Mouse (Mus musculus) midbrain, embryonic 12.5 days (tissue): ENCODE measurements around the gene Znrd1. TPM values are rescaled to one million over a fixed set of nuclear protein-coding genes. Genes with fewer than 3 reads are reported as not detected.
"Not testable (repeated sequence)": the region's sequence is repeated elsewhere in the genome, so short reads cannot be mapped to it uniquely, and the experiment has no call there.

Source experiments
- ATAC-seq: fragments of 200-750 bp; cut with Nextera tagmentation; 2 replicates; pipeline ENCODE4 v1.8.0; 2017; ENCODE audit warnings: low read depth, moderate TSS enrichment, moderate library complexity; ENCODE audit not compliant: low FRiP score
- H3K27ac ChIP-seq: fragments of 300-500 bp; sonication (generic); replicated peaks from 2 replicates; pipeline ENCODE4 v1.5.1; 2016; ENCODE audit warnings: mild to moderate bottlenecking
- H3K27me3 ChIP-seq: fragments of 300-500 bp; sonication (generic); 2 replicates; pipeline ENCODE4 v1.6.1; 2016; ENCODE audit warnings: mild to moderate bottlenecking
- H3K36me3 ChIP-seq: fragments of 300-500 bp; sonication (generic); 2 replicates; pipeline ENCODE4 v1.6.1; 2016
- H3K4me1 ChIP-seq: fragments of 300-500 bp; sonication (generic); 2 replicates; pipeline ENCODE4 v1.6.1; 2016
- H3K4me2 ChIP-seq: fragments of 300-500 bp; sonication (generic); replicated peaks from 2 replicates; pipeline ENCODE4 v1.6.1; 2016; ENCODE audit warnings: mild to moderate bottlenecking, moderate library complexity
- H3K4me3 ChIP-seq: fragments of 300-500 bp; sonication (generic); 2 replicates; pipeline ENCODE4 v1.5.1; 2016; ENCODE audit warnings: mild to moderate bottlenecking
- H3K9ac ChIP-seq: fragments of 300-500 bp; sonication (generic); replicated peaks from 2 replicates; pipeline ENCODE4 v1.6.1; 2016; ENCODE audit warnings: mild to moderate bottlenecking, moderate library complexity
- H3K9me3 ChIP-seq: fragments of 300-500 bp; sonication (generic); 2 replicates; pipeline ENCODE4 v1.6.1; 2016; ENCODE audit warnings: mild to moderate bottlenecking
- WGBS: fragments of 180-500 bp; shearing (Covaris S2); methylation state at CpG from one replicate; pipeline ENCODE4 v1.1.7; 2016; 5-methylcytosine and 5-hydroxymethylcytosine counted together
- polyA plus RNA-seq: library from polyadenylated mRNA; unstranded; fragments of >200 nt; fragmentation: Nextera tagmentation; extraction: Ambion mirVana; gene quantifications from 2 replicates; pipeline ENCODE4 v1.2.1, GENCODE M21; 2016

The Znrd1 gene
- polyA plus RNA-seq, 1 experiment from 2014 or later, result 75.9 TPM

DNA sequence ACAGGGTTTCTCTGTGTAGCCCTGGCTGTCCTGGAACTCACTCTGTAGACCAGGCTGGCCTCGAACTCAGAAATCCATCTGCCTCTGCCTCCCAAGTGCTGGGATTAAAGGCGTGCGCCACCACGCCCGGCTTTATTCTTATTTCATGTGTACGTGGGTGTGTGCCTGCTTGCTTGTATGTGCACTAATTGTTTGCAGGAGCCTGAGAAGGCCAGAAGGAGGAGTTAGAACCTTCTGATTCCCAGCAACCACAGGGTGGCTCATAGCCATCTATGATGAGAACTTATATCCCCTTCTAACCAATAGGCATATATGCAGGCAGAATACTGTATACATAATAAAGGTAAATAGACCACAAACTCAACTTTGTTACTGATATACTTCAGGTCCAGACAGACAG is 32.3 kb upstream of the Znrd1 start:
- not testable (repeated sequence) for H3K9ac ChIP-seq, H3K36me3 ChIP-seq, ATAC-seq, H3K4me2 ChIP-seq, H3K4me1 ChIP-seq, H3K4me3 ChIP-seq, H3K9me3 ChIP-seq, H3K27ac ChIP-seq
- 94% methylated on average over 6 of the region's 6 CpGs for WGBS
- H3K27me3 ChIP-seq, result peaks cover 31% of the 10 kb centered on the region

DNA sequence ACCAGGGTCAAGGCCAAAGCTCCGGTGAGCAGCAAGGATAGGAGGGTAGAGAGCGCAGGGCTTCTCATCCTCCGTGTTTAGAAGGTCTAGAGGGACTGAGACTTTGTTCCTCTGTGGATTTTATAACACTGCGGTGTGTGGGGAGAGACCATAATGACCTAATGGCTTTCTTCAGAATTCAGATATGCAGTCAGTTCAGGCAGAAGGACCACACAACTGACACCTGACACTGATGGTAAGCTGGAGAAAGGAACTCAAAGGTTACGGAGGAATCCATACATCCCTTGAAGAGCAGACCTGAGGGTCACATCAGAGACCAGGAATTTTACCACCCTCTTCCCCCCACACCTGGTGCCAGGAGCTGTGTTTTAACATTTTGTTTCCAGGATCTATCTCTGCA is 31.1 kb upstream of the Znrd1 start, which contains the start of gene H2-M5:
Gene H2-M5 (minus strand): TSS at position 101 of the 400 bp plus-strand sequence.
- H3K27ac ChIP-seq, result no peak within 1 kb of the TSS
- WGBS, result 25% methylated on average over 5 of the region's 5 CpGs
- H3K9ac ChIP-seq, result no peak within 1 kb of the TSS
- no peaks in the 10 kb centered on the region for H3K36me3 ChIP-seq
- H3K9me3 ChIP-seq, result no peaks in the 10 kb centered on the region
- ATAC-seq, result no peak
- H3K4me2 ChIP-seq, result 0 out of 2 replicates have a peak within 1 kb of the TSS, but pooled peaks have one; percentile 22
- H3K27me3 ChIP-seq, result peaks cover 36% of the 10 kb centered on the region
- H3K4me1 ChIP-seq, result no peaks in the 10 kb centered on the region
- H3K4me3 ChIP-seq, result no peak within 1 kb of the TSS

DNA sequence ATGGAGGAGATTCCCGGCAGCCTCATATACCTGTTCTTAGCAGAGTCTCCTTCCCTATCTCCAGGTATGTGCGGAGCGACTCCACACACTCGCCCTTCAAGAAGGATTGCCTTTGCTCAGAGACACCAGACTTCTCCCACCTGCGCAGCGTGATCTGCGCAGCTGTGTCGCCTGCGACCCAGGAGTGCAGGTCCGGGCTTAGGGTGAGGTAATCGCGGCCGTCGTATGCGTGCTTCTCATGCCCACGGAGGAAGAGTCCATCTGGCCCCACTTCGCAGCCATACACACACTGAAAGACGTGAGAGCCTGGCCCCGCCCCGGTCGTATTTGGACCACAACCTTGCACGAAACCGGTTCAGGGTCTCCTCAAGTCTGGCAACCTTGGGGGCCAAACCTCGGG is 30.1 kb upstream of the Znrd1 start:
- H3K9ac ChIP-seq, result no peak overlapping the region
- H3K4me1 ChIP-seq, result no peaks in the 10 kb centered on the region
- H3K27ac ChIP-seq, result no peak overlapping the region
- 6% methylated on average over 24 of the region's 24 CpGs for WGBS
- 0 out of 2 replicates have a peak overlapping the region, but pooled peaks have one; percentile 22 for H3K4me2 ChIP-seq
- H3K9me3 ChIP-seq, result no peaks in the 10 kb centered on the region
- H3K36me3 ChIP-seq, result no peaks in the 10 kb centered on the region
- H3K27me3 ChIP-seq, result peaks cover 36% of the 10 kb centered on the region
- ATAC-seq, result no peak
- no peak overlapping the region for H3K4me3 ChIP-seq

DNA sequence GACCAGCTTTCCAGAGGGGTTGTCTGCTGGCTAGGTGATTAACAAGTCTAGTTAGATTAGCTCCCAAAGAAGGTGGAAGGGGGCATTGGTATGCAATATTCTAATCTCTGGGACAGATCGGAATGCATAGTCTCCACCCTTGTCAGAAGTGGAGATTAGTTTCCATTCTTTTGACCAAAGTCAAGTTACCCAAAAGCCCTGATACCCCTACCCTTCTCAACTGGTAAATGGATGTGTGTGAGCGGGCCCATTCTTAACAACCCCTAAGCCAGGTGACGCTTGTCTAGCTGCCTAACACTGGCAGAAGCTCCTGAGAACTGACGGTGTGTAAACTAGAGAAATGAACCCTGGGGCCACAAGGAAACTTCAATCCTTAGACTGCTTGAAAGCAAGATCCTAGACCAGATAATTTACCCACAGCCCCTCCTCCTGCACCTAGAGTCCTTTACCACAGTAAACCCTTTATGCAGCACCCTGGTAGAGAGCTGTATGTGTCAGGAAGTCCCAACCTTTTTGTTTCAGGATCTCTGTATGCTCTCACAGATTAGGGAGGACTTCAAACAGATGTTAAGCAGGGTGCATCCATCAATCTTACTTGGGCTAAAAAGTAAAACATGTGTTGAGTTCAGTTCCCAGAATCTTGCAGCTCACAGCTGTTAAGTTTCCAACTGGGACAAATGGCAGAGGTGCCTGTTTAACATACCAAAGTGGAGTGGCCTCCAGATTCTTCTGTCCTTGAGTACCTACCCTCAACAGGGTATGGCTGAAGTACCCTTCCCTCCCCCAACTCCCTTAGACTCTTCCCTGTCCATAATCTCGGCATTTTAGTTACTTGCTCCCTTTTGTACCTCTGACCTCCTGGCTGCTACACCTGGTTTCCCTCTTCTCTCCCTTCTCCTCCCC is 24.1 kb upstream of the Znrd1 start:
- Histone ChIP-seq H3K27ac (no peak overlapping the region), H3K27me3 (peaks cover 43% of the 10 kb centered on the region), H3K4me2 (0 out of 2 replicates have a peak overlapping the region, but pooled peaks have one; percentile 15), H3K9me3 (no peaks in the 10 kb centered on the region), H3K36me3 (no peaks in the 10 kb centered on the region), H3K9ac (no peak overlapping the region), H3K4me3 (no peak overlapping the region), H3K4me1 (peaks cover 7% of the 10 kb centered on the region; the same call in 1 of the 2 replicates)
- ATAC-seq, result no peak
- WGBS, result 29% methylated on average over 5 of the region's 5 CpGs

DNA sequence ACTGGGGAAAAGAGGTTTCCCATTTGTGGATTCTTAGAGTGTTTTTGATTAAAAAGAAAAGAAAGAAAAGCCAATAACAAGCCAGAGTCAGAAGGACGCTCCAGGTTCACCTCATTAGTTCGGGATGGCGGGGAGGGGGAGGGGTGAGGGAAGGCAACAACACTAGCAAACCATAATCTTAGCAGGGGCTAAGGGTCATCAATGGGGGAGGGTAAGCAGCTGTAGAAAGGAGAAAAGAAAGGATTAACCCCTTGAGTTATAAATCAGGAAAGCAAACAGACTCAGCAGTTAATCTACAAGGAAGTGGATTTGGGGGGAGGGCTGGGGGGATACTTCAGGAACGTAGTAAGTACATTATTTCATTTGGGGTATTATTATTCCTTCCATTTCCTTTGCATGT is 23.5 kb upstream of the Znrd1 start:
- WGBS, result 3% methylated on average over 4 of the region's 4 CpGs
- peak overlapping the region; percentile 15; the same call in 1 of the 2 replicates for H3K4me2 ChIP-seq
- no peak overlapping the region for H3K4me3 ChIP-seq
- peaks cover 39% of the 10 kb centered on the region; the same call in 1 of the 2 replicates for H3K27me3 ChIP-seq
- no peaks in the 10 kb centered on the region for H3K36me3 ChIP-seq
- ATAC-seq, result no peak
- no peaks in the 10 kb centered on the region for H3K9me3 ChIP-seq
- peaks cover 7% of the 10 kb centered on the region; the same call in 1 of the 2 replicates for H3K4me1 ChIP-seq
- no peak overlapping the region for H3K27ac ChIP-seq
- H3K9ac ChIP-seq, result no peak overlapping the region

DNA sequence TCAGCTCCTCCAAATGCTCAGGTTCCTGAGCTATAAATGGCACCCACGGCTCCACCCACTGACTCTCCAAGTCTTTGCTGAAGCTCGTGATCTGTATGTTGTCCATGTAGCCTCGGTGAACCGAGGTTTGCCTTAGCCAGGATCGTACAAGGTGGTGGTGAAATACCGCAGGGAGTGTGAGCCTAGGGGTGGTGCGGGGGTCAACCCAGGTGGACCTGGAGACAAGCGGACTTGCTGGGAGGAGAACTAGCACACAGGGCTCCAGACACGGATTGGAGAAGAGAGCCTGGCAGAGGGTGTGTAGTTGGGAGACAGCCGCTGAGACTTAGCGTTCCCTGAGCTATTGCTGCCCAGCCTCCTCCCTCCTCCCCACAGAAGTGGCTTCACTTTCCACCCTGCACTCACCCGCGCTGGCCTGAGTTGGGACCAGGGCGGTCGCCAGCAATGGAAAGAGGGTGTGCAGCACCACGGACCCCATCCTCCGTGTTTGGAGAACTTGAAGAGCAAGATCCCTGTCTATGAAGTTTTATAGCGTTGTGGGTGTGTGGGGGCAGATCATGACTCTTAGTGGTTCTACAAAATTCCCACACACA is 23.0 kb upstream of the Znrd1 start, which contains the start of gene 2410137M14Rik:
Gene 2410137M14Rik (minus strand): TSS at position 17 of the 593 bp plus-strand sequence.
- H3K27me3 ChIP-seq, result peaks cover 35% of the 10 kb centered on the region; the same call in 1 of the 2 replicates

DNA sequence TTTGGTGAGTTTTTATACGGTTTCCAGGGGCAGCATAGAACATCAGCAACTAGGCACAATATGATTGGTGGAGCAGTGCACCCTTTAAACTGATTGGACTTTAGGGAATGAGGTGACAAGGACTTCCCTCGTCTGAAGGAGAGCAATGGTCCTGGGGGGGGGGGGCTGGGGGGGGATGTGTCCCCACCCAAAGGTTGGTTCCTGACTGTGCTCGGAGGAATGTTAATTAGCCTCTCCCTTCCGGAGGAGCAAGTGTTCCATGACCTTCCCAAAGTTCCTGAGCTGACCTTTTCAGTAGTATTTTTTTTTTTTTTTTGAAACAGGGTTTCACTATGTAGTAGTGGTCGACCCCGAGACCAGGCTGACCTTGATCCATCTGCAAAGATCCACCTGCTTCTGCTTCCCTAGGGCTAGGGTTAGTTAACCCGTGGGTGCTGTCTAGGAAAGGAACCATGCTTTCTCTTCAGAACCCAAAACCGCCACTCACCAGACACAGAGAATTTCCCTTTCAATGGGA is 15.0 kb upstream of the Znrd1 start:
- Histone ChIP-seq H3K4me3 (no peak overlapping the region), H3K27me3 (peaks cover 1% of the 10 kb centered on the region; the same call in 1 of the 2 replicates), H3K9me3 (no peaks in the 10 kb centered on the region), H3K36me3 (no peaks in the 10 kb centered on the region), H3K27ac (no peak overlapping the region), H3K4me1 (no peaks in the 10 kb centered on the region), H3K9ac (no peak overlapping the region), H3K4me2 (no peak overlapping the region)
- WGBS, result 73% methylated on average over 8 of the region's 8 CpGs
- ATAC-seq, result no peak

More for the DNA sequence above, 23.0 kb upstream of the Znrd1 start, which contains the start of gene 2410137M14Rik:
- Histone ChIP-seq H3K9ac (no peak within 1 kb of the TSS), H3K4me2 (peak within 1 kb of the TSS; percentile 15; the same call in 1 of the 2 replicates), H3K4me3 (no peak within 1 kb of the TSS), H3K9me3 (no peaks in the 10 kb centered on the region), H3K36me3 (no peaks in the 10 kb centered on the region), H3K27ac (no peak within 1 kb of the TSS), H3K4me1 (peaks cover 7% of the 10 kb centered on the region; the same call in 1 of the 2 replicates)
- 0 out of 2 replicates have a peak, but pooled peaks have one; percentile 30 for ATAC-seq
- WGBS, result 13% methylated on average over 18 of the region's 18 CpGs

DNA sequence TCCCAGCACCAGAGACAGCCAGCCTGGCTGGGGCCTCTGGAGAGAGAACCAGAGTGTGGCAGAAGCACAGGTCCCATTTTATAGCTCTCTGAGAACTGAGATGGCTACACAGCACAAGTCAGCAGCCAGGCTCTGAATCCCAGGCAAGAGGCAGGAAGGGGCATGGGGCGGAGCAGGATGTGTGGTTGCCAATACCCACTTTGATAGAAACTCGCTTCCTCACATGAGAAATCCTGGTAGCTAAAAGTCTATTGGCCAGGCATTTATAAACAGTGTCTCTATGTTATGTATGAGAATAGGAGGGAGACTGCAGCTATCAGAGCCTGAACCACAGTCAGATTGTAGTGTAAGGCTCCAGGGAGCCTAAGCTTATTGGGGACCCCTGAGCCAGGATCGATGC is 14.4 kb upstream of the Znrd1 start:
- Histone ChIP-seq H3K9me3 (no peaks in the 10 kb centered on the region), H3K27me3 (no peaks in the 10 kb centered on the region; the same call in 1 of the 2 replicates), H3K9ac (no peak overlapping the region), H3K4me3 (no peak overlapping the region), H3K4me2 (no peak overlapping the region), H3K4me1 (no peaks in the 10 kb centered on the region), H3K27ac (no peak overlapping the region), H3K36me3 (no peaks in the 10 kb centered on the region)
- WGBS, result 85% methylated on average over 3 of the region's 3 CpGs
- no peak for ATAC-seq

DNA sequence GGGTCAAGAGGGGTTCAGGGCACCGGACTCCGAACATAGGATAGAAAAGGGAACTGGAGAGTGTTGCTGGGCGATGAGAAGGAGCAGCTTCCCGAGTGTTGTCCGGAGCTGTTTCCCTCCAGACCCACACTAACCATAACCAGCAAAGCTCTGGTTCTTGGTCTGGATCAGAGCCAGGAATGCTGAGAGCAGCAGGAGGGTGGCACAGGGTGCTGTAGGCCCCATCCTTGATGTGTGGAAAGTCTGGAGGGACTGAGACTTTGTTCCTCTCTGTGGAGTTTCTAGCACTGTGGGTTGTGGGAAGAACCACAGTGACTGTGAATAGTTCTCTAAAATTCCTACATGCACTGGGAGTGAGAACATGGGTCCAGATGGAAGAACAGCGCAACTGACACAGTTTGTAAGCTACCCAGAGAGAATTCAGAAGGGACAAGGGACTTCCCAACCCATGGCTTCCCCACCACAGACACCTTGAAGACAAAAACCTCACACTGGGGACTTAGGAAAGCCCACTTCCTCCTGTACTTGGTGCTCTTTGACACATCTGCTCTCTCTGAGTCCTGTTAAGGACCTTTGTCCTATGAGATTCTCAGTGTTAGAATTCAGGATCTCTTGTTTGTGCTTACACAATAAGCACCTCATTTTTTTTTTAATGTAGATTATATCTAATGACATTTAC is 13.0 kb upstream of the Znrd1 start:
- no peak overlapping the region for H3K27ac ChIP-seq
- WGBS, result 90% methylated on average over 6 of the region's 6 CpGs
- no peak overlapping the region for H3K4me3 ChIP-seq
- H3K4me1 ChIP-seq, result no peaks in the 10 kb centered on the region
- no peaks in the 10 kb centered on the region for H3K36me3 ChIP-seq
- H3K27me3 ChIP-seq, result no peaks in the 10 kb centered on the region; the same call in 1 of the 2 replicates
- no peak for ATAC-seq
- no peak overlapping the region for H3K4me2 ChIP-seq
- no peaks in the 10 kb centered on the region for H3K9me3 ChIP-seq
- no peak overlapping the region for H3K9ac ChIP-seq

DNA sequence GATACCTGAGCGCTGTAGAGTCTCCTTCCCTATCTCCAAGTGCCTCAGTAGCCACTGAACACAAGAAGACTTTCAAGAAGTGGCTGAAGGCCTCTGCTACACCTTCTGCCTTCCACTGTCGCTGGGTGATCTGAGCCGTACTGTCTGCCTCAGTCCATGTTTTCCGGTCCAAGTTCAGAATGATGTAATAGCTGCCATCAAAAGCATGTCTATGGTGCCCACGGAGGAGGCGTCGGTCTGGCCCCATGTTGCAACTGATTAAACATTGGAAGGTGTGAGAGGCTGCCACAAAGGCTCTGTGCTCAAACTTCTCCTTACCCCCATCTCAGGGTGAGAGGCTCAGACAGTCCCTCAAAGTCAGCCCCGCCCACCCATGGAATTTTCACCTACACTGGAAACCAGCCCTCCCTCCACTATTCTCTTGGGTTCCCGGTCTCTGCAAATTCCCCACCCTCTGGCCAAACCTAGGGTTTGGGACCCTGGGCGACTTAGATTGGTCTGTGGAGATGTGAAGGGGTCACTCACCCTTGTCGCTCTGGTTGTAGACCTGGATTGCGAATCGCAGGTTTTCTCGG is 12.0 kb upstream of the Znrd1 start:
- no peaks in the 10 kb centered on the region for H3K36me3 ChIP-seq
- no peak overlapping the region for H3K27ac ChIP-seq
- no peaks in the 10 kb centered on the region for H3K4me1 ChIP-seq
- no peak overlapping the region for H3K9ac ChIP-seq
- no peak overlapping the region for H3K4me3 ChIP-seq
- no peak for ATAC-seq
- H3K27me3 ChIP-seq, result no peaks in the 10 kb centered on the region; the same call in 1 of the 2 replicates
- 84% methylated on average over 14 of the region's 14 CpGs for WGBS
- no peak overlapping the region for H3K4me2 ChIP-seq
- no peaks in the 10 kb centered on the region for H3K9me3 ChIP-seq

DNA sequence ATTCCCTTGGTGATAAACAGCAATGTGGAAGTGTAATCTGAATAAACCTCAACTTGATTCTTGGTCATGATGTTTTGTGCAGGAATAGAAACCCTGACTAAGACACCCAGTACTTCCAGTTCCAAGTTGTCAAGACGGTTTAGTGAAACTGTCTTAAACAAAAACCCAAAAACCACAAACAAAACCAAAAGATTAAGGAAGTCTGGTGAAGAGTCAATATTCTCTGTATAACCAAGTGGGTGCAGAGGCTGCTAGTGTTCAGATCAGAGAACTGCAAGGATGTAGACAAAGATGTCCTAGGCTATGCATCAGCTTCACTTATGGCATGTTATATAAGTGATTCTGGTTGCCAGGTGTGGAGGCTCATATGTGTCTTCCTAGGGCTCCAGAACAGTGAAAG is 8.5 kb upstream of the Znrd1 start:
- Histone ChIP-seq H3K4me1 (no peaks in the 10 kb centered on the region), H3K27me3 (no peaks in the 10 kb centered on the region; the same call in 1 of the 2 replicates), H3K4me3 (no peak overlapping the region), H3K27ac (no peak overlapping the region), H3K36me3 (no peaks in the 10 kb centered on the region), H3K9ac (no peak overlapping the region), H3K4me2 (no peak overlapping the region), H3K9me3 (no peaks in the 10 kb centered on the region)
- no peak for ATAC-seq
- 92% methylated on average over 1 of the region's 1 CpGs for WGBS
